Mouse (Mus musculus) C2C12 (cell line): ENCODE measurements around the gene Plpp2. TPM values are rescaled to one million over a fixed set of nuclear protein-coding genes. Genes with fewer than 3 reads are reported as not detected.
A peak's percentile ranks its signal among the peaks of the same experiment; 100 is the strongest.

Source experiments
- H3K27me3 ChIP-seq: one replicate; pipeline ENCODE4 v1.6.1; 2011; ENCODE audit not compliant: control insufficient read depth, insufficient read depth, insufficient read length
- H3K36me3 ChIP-seq: one replicate; pipeline ENCODE4 v1.6.1; 2011; ENCODE audit not compliant: control insufficient read depth, insufficient read depth
- H3K4me3 ChIP-seq: one replicate; pipeline ENCODE4 v1.5.1; 2011; ENCODE audit warnings: mild to moderate bottlenecking, control low read depth; ENCODE audit not compliant: poor library complexity, insufficient read depth, severe bottlenecking
- H3K79me2 ChIP-seq: one replicate; pipeline ENCODE4 v1.6.1; 2011; ENCODE audit not compliant: control insufficient read depth, insufficient read depth
- H3K79me3 ChIP-seq: one replicate; pipeline ENCODE4 v1.6.1; 2011; ENCODE audit warnings: low read depth, control low read depth
- H3ac ChIP-seq: one replicate; pipeline ENCODE3; 2011; ENCODE audit warnings: low read depth; ENCODE audit not compliant: control insufficient read depth, insufficient read length
- CEBPB ChIP-seq: IDR thresholded peaks from one replicate; pipeline ENCODE4 v1.6.1; 2011; ENCODE audit warnings: low read depth, mild to moderate bottlenecking, control low read depth, moderate library complexity
- CTCF ChIP-seq: IDR thresholded peaks from one replicate; pipeline ENCODE4 v1.5.1; 2011; ENCODE audit not compliant: control insufficient read depth, insufficient read depth, insufficient read length
- FOSL1 ChIP-seq: IDR thresholded peaks from one replicate; pipeline ENCODE4 v1.8.0; 2011; ENCODE audit warnings: mild to moderate bottlenecking, low read length; ENCODE audit not compliant: poor library complexity, insufficient read depth, severe bottlenecking
- MAX ChIP-seq: IDR thresholded peaks from one replicate; pipeline ENCODE4 v1.6.1; 2011; ENCODE audit warnings: mild to moderate bottlenecking, control low read depth
- MYOD1 ChIP-seq: IDR thresholded peaks from one replicate; pipeline ENCODE4 v1.6.1; 2011; ENCODE audit warnings: low read depth; ENCODE audit not compliant: control insufficient read depth, insufficient read length
- MYOG ChIP-seq: IDR thresholded peaks from one replicate; pipeline ENCODE4 v1.6.1; 2011; ENCODE audit not compliant: control insufficient read depth, insufficient read length; ENCODE audit errors: extremely low read depth
- USF1 ChIP-seq: IDR thresholded peaks from one replicate; pipeline ENCODE4 v1.6.1; 2011; ENCODE audit warnings: low read depth, mild to moderate bottlenecking, control low read depth, moderate library complexity
- polyA plus RNA-seq: library from polyadenylated mRNA; unstranded; fragments of >200 nt; fragmentation: generic; extraction: Trizol; gene quantifications from one replicate; pipeline ENCODE4 v1.2.1, GENCODE M21; 2012; ENCODE audit warnings: missing spikeins

Gene Plpp2
- polyA plus RNA-seq, 1 experiment = 166 TPM

DNA sequence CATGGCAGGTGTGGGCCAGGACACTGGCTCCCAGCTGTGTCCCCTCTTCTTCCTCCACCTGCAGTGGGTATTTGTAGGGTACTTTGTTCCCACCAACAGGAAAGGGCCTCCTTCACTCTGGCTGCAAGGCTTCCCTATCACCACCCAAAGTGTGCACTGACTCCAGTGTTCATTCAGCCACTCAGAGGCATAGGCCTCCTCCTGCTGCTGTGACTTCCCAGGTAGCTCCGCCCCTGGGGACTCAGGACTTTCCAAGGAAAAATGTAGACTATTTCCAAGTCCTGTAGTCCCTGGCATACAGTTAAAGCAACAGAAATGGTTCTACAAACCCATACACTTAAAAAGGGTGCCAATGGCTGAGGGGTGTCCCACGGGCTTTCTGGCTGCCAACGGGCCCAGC is 918 bp downstream of the Plpp2 start:
- peaks cover 40% of the 10 kb centered on the region for H3K36me3 ChIP-seq
- peak overlapping the region; percentile 58 for H3ac ChIP-seq
- H3K4me3 ChIP-seq = peak overlapping the region; percentile 65
- no peaks in the 10 kb centered on the region for H3K27me3 ChIP-seq
- H3K79me2 ChIP-seq = peaks cover 54% of the 10 kb centered on the region
- peaks cover 43% of the 10 kb centered on the region for H3K79me3 ChIP-seq
- TF ChIP-seq MYOG (no peak), USF1 (no peak), CTCF (no peak), FOSL1 (no peak), CEBPB (no peak), MYOD1 (no peak), MAX (no peak)

DNA sequence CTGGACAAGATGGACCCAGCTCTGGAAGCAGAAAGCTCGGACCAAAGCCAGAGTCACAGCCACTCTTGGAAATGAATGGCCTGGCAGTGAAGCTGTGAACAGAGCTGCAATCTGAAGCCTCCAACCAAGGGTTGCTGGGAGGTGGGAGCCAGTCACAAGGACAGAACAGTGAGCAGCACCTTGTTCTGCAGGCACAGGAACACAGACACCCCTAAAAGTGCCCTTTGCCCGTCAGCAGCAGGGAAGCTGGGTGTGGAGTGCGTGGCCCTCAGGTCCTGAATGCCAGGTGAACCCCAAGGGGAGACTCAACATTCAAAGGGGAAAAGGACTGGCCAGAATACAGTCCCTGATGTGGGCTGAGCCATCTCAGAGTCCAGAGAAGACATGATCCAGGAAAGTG is 2.0 kb downstream of the Plpp2 start:
- H3K27me3 ChIP-seq = no peaks in the 10 kb centered on the region
- no peak overlapping the region for H3K4me3 ChIP-seq
- H3ac ChIP-seq = no peak overlapping the region
- H3K36me3 ChIP-seq = peaks cover 50% of the 10 kb centered on the region
- TF ChIP-seq FOSL1 (no peak), USF1 (no peak), CEBPB (no peak), CTCF (no peak), MYOD1 (no peak), MYOG (no peak), MAX (no peak)
- H3K79me3 ChIP-seq = peaks cover 43% of the 10 kb centered on the region
- peaks cover 65% of the 10 kb centered on the region for H3K79me2 ChIP-seq

DNA sequence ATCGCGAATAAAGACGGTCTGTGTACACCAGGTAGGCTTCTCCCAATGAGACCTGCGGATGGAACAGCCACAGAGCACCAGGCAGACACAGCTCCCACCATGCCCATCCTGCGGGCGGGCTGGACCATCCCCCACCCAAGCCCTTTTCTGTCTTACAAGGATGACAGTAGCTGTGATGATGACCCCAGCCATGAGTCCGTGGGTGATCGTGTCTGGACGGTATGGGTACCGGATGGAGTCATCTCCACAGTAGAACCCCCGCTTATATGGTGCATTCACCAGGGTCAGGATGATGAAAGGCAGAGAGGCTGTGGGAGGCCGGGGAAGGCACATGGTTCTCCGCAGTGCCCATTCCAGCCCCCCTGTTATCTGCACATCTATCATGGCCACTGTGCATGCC is 2.9 kb downstream of the Plpp2 start:
- Histone ChIP-seq H3ac (no peak overlapping the region), H3K27me3 (no peaks in the 10 kb centered on the region), H3K79me2 (peaks cover 66% of the 10 kb centered on the region), H3K4me3 (no peak overlapping the region), H3K79me3 (peaks cover 43% of the 10 kb centered on the region), H3K36me3 (peaks cover 59% of the 10 kb centered on the region)
- TF ChIP-seq MYOD1 = no peak
- no peak for TF ChIP-seq MYOG
- no peak for TF ChIP-seq FOSL1
- no peak for TF ChIP-seq CTCF
- no peak for TF ChIP-seq USF1
- no peak for TF ChIP-seq MAX
- TF ChIP-seq CEBPB = no peak

DNA sequence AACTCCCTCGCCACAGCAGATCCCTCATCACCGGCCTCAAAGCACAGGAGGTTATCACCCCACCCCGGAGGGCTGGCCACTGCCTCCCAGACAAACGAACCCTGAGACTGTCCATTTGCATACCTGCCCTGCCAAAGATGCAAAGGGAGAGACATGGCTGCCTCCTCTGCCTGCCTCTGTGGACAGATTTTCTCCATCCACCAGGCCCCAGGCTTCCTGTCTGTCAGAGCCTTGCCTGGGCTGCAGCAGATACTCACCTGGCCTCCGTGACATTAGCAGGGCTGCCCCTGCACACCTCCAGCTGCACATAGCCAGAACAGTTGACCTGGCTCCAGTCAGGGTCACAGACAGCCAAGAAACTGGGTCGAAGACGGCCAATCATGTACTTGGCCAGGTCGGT is 3.4 kb downstream of the Plpp2 start:
- Histone ChIP-seq H3ac (no peak overlapping the region), H3K79me3 (peaks cover 43% of the 10 kb centered on the region), H3K4me3 (no peak overlapping the region), H3K36me3 (peaks cover 64% of the 10 kb centered on the region), H3K27me3 (no peaks in the 10 kb centered on the region), H3K79me2 (peaks cover 66% of the 10 kb centered on the region)
- TF ChIP-seq FOSL1 = no peak

GRCm38 (mm10) chr10:79528081-79528480 is 5.5 kb downstream of the Plpp2 start:
- Histone ChIP-seq H3K27me3 (no peaks in the 10 kb centered on the region), H3K36me3 (peaks cover 81% of the 10 kb centered on the region), H3K79me3 (peaks cover 43% of the 10 kb centered on the region), H3ac (no peak overlapping the region), H3K79me2 (peaks cover 65% of the 10 kb centered on the region), H3K4me3 (no peak overlapping the region)
- TF ChIP-seq CEBPB (no peak), MYOG (no peak)

GRCm38 (mm10) chr10:79527453-79527845 is 6.1 kb downstream of the Plpp2 start:
- Histone ChIP-seq H3K4me3 (no peak overlapping the region), H3K27me3 (no peaks in the 10 kb centered on the region), H3K79me3 (peaks cover 39% of the 10 kb centered on the region), H3K36me3 (peaks cover 82% of the 10 kb centered on the region), H3K79me2 (peaks cover 59% of the 10 kb centered on the region), H3ac (no peak overlapping the region)
- TF ChIP-seq MYOG (no peak), USF1 (no peak), MAX (no peak), FOSL1 (no peak), CTCF (no peak), CEBPB (no peak), MYOD1 (no peak)
